Mouse (Mus musculus) intestine, postnatal 0 days (tissue): ENCODE measurements at regions not wholly inside any gene's neighbourhood (a gene's known extent, or its start where the extent isn't known, plus 50 kb on each side); places are given as distances from the start of the nearest gene placed in this dataset.

Experiments used
- ATAC-seq: fragments of 200-750 bp; cut with Nextera tagmentation; 2 replicates; pipeline ENCODE4 v1.8.0; 2017; ENCODE audit warnings: mild to moderate bottlenecking, moderate TSS enrichment, moderate library complexity
- H3K27ac ChIP-seq: fragments of 300-500 bp; sonication (generic); 2 replicates; pipeline ENCODE4 v1.5.1; 2014; ENCODE audit warnings: mild to moderate bottlenecking, low read depth, low read length, moderate library complexity
- H3K27me3 ChIP-seq: fragments of 300-500 bp; sonication (generic); replicated peaks from 2 replicates; pipeline ENCODE4 v1.6.1; 2014; ENCODE audit warnings: low read length, mixed read lengths; ENCODE audit not compliant: control insufficient read depth, insufficient read depth
- H3K36me3 ChIP-seq: fragments of 300-500 bp; sonication (generic); 2 replicates; pipeline ENCODE4 v1.6.1; 2014; ENCODE audit warnings: mild to moderate bottlenecking, moderate library complexity; ENCODE audit not compliant: control insufficient read depth, insufficient read depth
- H3K4me1 ChIP-seq: fragments of 300-500 bp; sonication (generic); replicated peaks from 2 replicates; pipeline ENCODE4 v1.6.1; 2014; ENCODE audit warnings: antibody characterized with exemption, low read length, mixed read lengths; ENCODE audit not compliant: control insufficient read depth, insufficient read depth
- H3K4me2 ChIP-seq: fragments of 300-500 bp; sonication (generic); replicated peaks from 2 replicates; pipeline ENCODE4 v1.6.1; 2014; ENCODE audit warnings: low read depth, mild to moderate bottlenecking, moderate library complexity
- H3K4me3 ChIP-seq: fragments of 300-500 bp; sonication (generic); 2 replicates; pipeline ENCODE4 v1.5.1; 2014; ENCODE audit warnings: low read depth, low read length
- H3K9ac ChIP-seq: fragments of 300-500 bp; sonication (generic); 2 replicates; pipeline ENCODE4 v1.6.1; 2014; ENCODE audit warnings: mild to moderate bottlenecking, low read depth, low read length
- H3K9me3 ChIP-seq: fragments of 300-500 bp; sonication (generic); 2 replicates; pipeline ENCODE4 v1.6.1; 2016; ENCODE audit warnings: mixed run types; ENCODE audit not compliant: control insufficient read depth
- CTCF ChIP-seq: sonication (generic); IDR thresholded peaks from 2 replicates; pipeline ENCODE4 v1.5.1; 2016; ENCODE audit warnings: low read depth, mild to moderate bottlenecking, control low read depth, antibody characterized with exemption, moderate library complexity
- WGBS: fragments of 180-500 bp; shearing (Covaris S2); extraction: QIAGEN DNeasy Blood & Tissue Kit; methylation state at CpG from one replicate; pipeline ENCODE4 v1.1.7; 2014; 5-methylcytosine and 5-hydroxymethylcytosine counted together

DNA sequence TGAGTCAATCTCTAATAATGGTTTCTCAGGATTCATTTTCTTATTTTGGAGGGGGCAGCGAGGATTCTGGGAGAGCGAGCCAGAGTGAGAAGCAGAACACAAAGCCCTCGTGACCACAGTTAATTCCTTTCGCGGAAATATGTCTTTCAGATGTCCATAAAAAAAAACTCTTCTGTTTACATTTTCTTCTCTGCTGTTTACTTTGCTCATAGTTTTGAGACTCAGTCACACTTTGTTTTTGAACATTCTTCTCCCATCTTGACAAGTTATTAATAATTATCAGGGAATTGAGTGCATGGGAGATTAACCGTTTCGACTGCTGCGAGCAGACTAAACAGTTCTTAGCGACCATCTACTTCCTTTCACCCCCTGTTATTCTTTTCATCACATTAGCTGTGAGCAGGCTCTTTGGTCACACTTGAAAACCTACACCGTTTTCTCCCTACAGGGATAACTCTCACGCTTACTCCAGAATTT is 166.2 kb upstream of the Pbx1 start:
- Histone ChIP-seq H3K27me3 (no peaks in the 10 kb centered on the region), H3K36me3 (no peaks in the 10 kb centered on the region), H3K9me3 (no peaks in the 10 kb centered on the region), H3K27ac (no peak overlapping the region), H3K4me2 (peak overlapping the region; percentile 56), H3K4me1 (no peaks in the 10 kb centered on the region; the same call in 1 of the 2 replicates), H3K9ac (no peak overlapping the region), H3K4me3 (peak overlapping the region; percentile 13; the same call in 1 of the 2 replicates)
- no peak for TF ChIP-seq CTCF
- ATAC-seq = no peak
- WGBS = 4% methylated on average over 11 of the region's 11 CpGs

DNA sequence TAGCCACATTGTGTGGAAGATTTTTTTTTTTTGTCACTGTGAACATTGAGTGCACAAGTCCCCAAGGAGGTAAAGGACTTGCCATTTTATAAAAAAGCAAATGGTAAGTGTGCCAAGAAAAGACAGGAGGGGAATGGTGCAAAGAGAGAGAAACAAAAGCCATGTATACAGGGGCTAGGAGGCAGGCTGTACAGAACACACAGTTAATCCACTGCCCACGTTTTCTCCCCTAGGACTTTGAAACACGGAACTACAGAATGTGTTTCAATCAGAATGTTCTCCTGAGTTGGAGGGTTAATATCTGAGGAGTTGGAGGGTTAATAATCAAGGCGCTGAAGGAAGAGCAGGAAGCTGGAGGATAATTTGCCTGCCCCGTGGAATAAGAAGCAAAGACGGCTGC is 165.4 kb upstream of the Pbx1 start:
- ATAC-seq = no peak

DNA sequence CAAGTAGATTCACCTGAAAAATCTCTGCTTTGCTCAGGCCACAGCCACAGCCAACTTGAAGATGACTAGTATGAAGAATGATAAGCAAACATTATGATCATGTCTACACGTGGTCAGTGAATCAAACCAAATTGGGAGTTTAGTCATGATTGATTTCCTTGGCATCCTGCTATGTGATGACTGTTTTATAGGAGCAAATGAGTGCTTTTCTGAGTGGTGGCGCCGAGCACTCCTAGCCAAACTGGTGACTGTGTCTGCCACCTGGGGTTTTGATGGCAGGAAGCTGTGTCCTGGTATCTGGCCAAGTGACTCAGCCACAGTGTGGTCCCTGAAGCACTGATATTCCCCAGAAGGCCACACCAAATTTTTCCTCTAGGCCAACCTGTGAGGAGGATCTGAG is 152.1 kb upstream of the Pbx1 start:
- no peaks in the 10 kb centered on the region for H3K4me1 ChIP-seq

More for the DNA sequence above, 165.4 kb upstream of the Pbx1 start:
- no peak for TF ChIP-seq CTCF
- Histone ChIP-seq H3K4me2 (peak overlapping the region; percentile 56), H3K27ac (no peak overlapping the region), H3K4me1 (no peaks in the 10 kb centered on the region; the same call in 1 of the 2 replicates), H3K36me3 (no peaks in the 10 kb centered on the region), H3K27me3 (no peaks in the 10 kb centered on the region), H3K9ac (no peak overlapping the region), H3K4me3 (0 out of 2 replicates have a peak overlapping the region, but pooled peaks have one; percentile 2), H3K9me3 (no peaks in the 10 kb centered on the region)
- WGBS = 9% methylated on average over 5 of the region's 5 CpGs

DNA sequence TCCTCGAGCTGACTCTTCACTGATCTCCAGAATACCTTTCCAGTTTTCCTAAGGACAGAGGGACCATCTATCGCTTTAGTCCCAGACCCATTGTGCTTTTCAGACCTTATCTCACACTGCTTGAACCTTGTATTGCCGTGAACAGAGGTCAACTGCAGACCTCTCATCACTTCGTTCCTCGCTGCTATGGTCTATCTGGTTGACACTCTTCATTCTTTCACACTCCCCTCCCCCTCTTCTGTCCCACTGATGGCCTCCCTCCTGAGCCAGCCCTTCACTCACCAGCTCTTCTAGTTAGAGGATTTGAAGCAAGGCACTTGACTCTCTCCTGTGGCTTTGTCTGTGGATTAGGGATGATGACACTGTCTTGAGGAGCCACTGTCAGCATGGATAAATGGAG is 150.4 kb upstream of the Pbx1 start:
- TF ChIP-seq CTCF = no peak
- no peak overlapping the region for H3K4me3 ChIP-seq
- H3K36me3 ChIP-seq = no peaks in the 10 kb centered on the region
- H3K9me3 ChIP-seq = no peaks in the 10 kb centered on the region
- WGBS = 69% methylated on average over 5 of the region's 5 CpGs
- H3K9ac ChIP-seq = no peak overlapping the region
- H3K27me3 ChIP-seq = no peaks in the 10 kb centered on the region
- H3K27ac ChIP-seq = no peak overlapping the region
- no peak for ATAC-seq
- H3K4me1 ChIP-seq = no peaks in the 10 kb centered on the region
- H3K4me2 ChIP-seq = no peak overlapping the region

More for the DNA sequence above, 152.1 kb upstream of the Pbx1 start:
- Histone ChIP-seq H3K4me3 (no peak overlapping the region), H3K4me2 (no peak overlapping the region), H3K27me3 (no peaks in the 10 kb centered on the region), H3K9ac (no peak overlapping the region), H3K27ac (no peak overlapping the region), H3K36me3 (no peaks in the 10 kb centered on the region), H3K9me3 (no peaks in the 10 kb centered on the region)
- 75% methylated on average over 3 of the region's 3 CpGs for WGBS
- no peak for ATAC-seq
- no peak for TF ChIP-seq CTCF

DNA sequence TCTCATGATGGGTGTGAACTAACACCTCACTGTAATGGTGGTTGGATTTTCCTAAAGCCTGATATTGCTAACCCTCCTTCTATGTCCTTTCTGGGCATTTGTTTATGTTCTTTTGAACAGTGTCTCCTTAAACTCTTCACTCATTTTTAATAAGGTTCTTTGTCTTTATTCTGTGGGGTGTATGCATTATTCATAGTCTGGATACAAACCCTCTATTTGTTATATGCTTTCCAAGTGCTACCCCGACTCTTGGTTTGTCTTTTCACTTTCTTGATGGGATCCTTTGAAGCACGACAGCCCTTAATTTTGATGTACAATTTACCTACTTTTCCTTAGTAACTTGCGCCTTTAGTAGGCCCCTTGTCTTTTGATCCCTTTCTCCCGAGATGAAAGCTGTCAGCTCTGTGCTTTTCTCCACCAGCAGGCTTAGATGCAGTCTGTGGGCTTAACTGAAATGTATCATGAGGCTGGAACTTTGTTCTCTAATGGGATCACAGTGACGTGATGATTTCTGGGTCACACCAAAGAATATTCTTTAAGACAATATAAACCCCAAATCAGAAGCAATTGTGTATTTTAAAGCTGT is 138.0 kb upstream of the Pbx1 start:
- Histone ChIP-seq H3K4me1 (no peaks in the 10 kb centered on the region), H3K27me3 (no peaks in the 10 kb centered on the region), H3K4me2 (no peak overlapping the region), H3K27ac (no peak overlapping the region), H3K9me3 (no peaks in the 10 kb centered on the region), H3K4me3 (no peak overlapping the region), H3K9ac (no peak overlapping the region), H3K36me3 (no peaks in the 10 kb centered on the region)
- TF ChIP-seq CTCF = no peak
- ATAC-seq = no peak
- 80% methylated on average over 5 of the region's 5 CpGs for WGBS

DNA sequence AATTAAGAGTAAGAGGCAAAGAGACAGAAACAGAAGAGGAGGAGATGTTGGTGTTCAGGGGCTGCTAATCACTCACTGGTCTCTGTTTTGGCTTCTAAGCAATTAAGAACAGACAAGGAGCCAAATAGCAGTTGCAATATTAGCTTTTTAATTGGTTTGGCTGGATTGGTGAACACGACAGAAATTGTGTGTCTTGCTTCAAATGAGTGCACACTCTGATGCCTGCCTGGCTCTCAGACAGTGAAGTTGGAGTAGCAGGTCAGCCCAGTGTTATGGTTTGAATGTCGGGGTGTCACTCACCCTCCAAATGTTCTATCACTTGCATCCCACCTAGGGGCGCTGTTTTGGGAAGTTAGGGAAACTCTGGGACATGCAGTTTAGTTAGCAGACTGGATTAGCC is 120.3 kb upstream of the Pbx1 start:
- TF ChIP-seq CTCF = no peak
- Histone ChIP-seq H3K27me3 (no peaks in the 10 kb centered on the region), H3K9ac (no peak overlapping the region), H3K4me1 (no peaks in the 10 kb centered on the region), H3K4me3 (no peak overlapping the region), H3K9me3 (no peaks in the 10 kb centered on the region), H3K36me3 (no peaks in the 10 kb centered on the region), H3K27ac (no peak overlapping the region), H3K4me2 (no peak overlapping the region)
- ATAC-seq = no peak
- WGBS = 82% methylated on average over 3 of the region's 3 CpGs
